Mouse (Mus musculus) heart, embryonic 11.5 days (tissue): ENCODE measurements around the gene Il15. TPM values are rescaled to one million over a fixed set of nuclear protein-coding genes. Genes with fewer than 3 reads are reported as not detected.

Source experiments
- ATAC-seq: fragments of 200-750 bp; cut with Nextera tagmentation; replicated peaks from 2 replicates; pipeline ENCODE4 v1.8.0; 2017; ENCODE audit warnings: moderate library complexity; ENCODE audit not compliant: insufficient number of reproducible peaks, low FRiP score, low TSS enrichment
- H3K27ac ChIP-seq: fragments of 300-500 bp; sonication (generic); 2 replicates; pipeline ENCODE4 v1.5.1; 2014; ENCODE audit warnings: mild to moderate bottlenecking, low read depth, low read length
- H3K27me3 ChIP-seq: fragments of 300-500 bp; sonication (generic); 2 replicates; pipeline ENCODE4 v1.6.1; 2014; ENCODE audit warnings: mild to moderate bottlenecking, low read length, mixed read lengths; ENCODE audit not compliant: control insufficient read depth, insufficient read depth
- H3K36me3 ChIP-seq: fragments of 300-500 bp; sonication (generic); 2 replicates; pipeline ENCODE4 v1.6.1; 2014; ENCODE audit warnings: mild to moderate bottlenecking, low read length, moderate library complexity, mixed read lengths; ENCODE audit not compliant: control insufficient read depth, insufficient read depth
- H3K4me1 ChIP-seq: fragments of 300-500 bp; sonication (generic); 2 replicates; pipeline ENCODE4 v1.6.1; 2014; ENCODE audit warnings: low read length; ENCODE audit not compliant: control insufficient read depth, insufficient read depth
- H3K4me2 ChIP-seq: fragments of 300-500 bp; sonication (generic); 2 replicates; pipeline ENCODE4 v1.6.1; 2014; ENCODE audit warnings: mild to moderate bottlenecking, moderate library complexity
- H3K4me3 ChIP-seq: fragments of 300-500 bp; sonication (generic); 2 replicates; pipeline ENCODE4 v1.5.1; 2014; ENCODE audit warnings: low read depth, low read length
- H3K9ac ChIP-seq: fragments of 300-500 bp; sonication (generic); 2 replicates; pipeline ENCODE4 v1.6.1; 2014; ENCODE audit warnings: mild to moderate bottlenecking, low read depth, low read length, moderate library complexity
- H3K9me3 ChIP-seq: fragments of 300-500 bp; sonication (generic); replicated peaks from 2 replicates; pipeline ENCODE4 v1.6.1; 2016; ENCODE audit warnings: low read length; ENCODE audit not compliant: control insufficient read depth
- WGBS: fragments of 180-500 bp; shearing (Covaris S2); extraction: QIAGEN DNeasy Blood & Tissue Kit; methylation state at CpG from one replicate; pipeline ENCODE4 v1.1.7; 2014; ENCODE audit not compliant: insufficient replicate concordance; 5-methylcytosine and 5-hydroxymethylcytosine counted together
- polyA plus RNA-seq: library from polyadenylated mRNA; unstranded; fragments of >200 nt; fragmentation: Nextera tagmentation; extraction: Ambion mirVana; gene quantifications from 2 replicates; pipeline ENCODE4 v1.2.1, GENCODE M21; 2014

The Il15 gene
- polyA plus RNA-seq, 1 experiment from 2014 or later, result 24.6 TPM

- no peaks in the 10 kb centered on the region for H3K36me3 ChIP-seq
- no peak overlapping the region for H3K27ac ChIP-seq
- WGBS, result 43% methylated on average over 1 of the region's 1 CpGs
- peaks cover 7% of the 10 kb centered on the region; the same call in 1 of the 2 replicates for H3K4me1 ChIP-seq
- no peaks in the 10 kb centered on the region for H3K9me3 ChIP-seq
- no peak for ATAC-seq
- no peaks in the 10 kb centered on the region for H3K27me3 ChIP-seq
- H3K4me2 ChIP-seq, result no peak overlapping the region
- H3K4me3 ChIP-seq, result no peak overlapping the region
- H3K9ac ChIP-seq, result no peak overlapping the region
These were observed 51.6 kb downstream of the Il15 start for GRCm38 (mm10) chr8:82351268-82351943.

GRCm38 (mm10) chr8:82349299-82349698, 53.7 kb downstream of the Il15 start:
- H3K4me3 ChIP-seq, result no peak overlapping the region
- no peak overlapping the region for H3K4me2 ChIP-seq
- H3K9me3 ChIP-seq, result no peaks in the 10 kb centered on the region
- ATAC-seq, result no peak
- H3K27ac ChIP-seq, result no peak overlapping the region
- no peak overlapping the region for H3K9ac ChIP-seq
- H3K4me1 ChIP-seq, result peaks cover 7% of the 10 kb centered on the region; the same call in 1 of the 2 replicates
- H3K27me3 ChIP-seq, result no peaks in the 10 kb centered on the region
- H3K36me3 ChIP-seq, result no peaks in the 10 kb centered on the region
- WGBS, result 58% methylated on average over 2 of the region's 2 CpGs

- no peak overlapping the region for H3K4me3 ChIP-seq
- 71% methylated on average over 3 of the region's 3 CpGs for WGBS
- no peaks in the 10 kb centered on the region for H3K36me3 ChIP-seq
- no peak overlapping the region for H3K4me2 ChIP-seq
- H3K9ac ChIP-seq, result no peak overlapping the region
- no peak for ATAC-seq
- H3K27ac ChIP-seq, result 0 out of 2 replicates have a peak overlapping the region, but pooled peaks have one; percentile 46
- no peaks in the 10 kb centered on the region for H3K9me3 ChIP-seq
- H3K27me3 ChIP-seq, result no peaks in the 10 kb centered on the region
- peaks cover 7% of the 10 kb centered on the region; the same call in 1 of the 2 replicates for H3K4me1 ChIP-seq
These were observed 56.5 kb downstream of the Il15 start for GRCm38 (mm10) chr8:82346485-82346884.

GRCm38 (mm10) chr8:82331675-82332234, 71.3 kb downstream of the Il15 start:
- 84% methylated on average over 8 of the region's 8 CpGs for WGBS
- no peak overlapping the region for H3K27ac ChIP-seq
- H3K4me3 ChIP-seq, result no peak overlapping the region
- no peaks in the 10 kb centered on the region for H3K27me3 ChIP-seq
- H3K36me3 ChIP-seq, result no peaks in the 10 kb centered on the region
- H3K9me3 ChIP-seq, result no peaks in the 10 kb centered on the region
- H3K4me1 ChIP-seq, result no peaks in the 10 kb centered on the region
- H3K4me2 ChIP-seq, result no peak overlapping the region
- no peak for ATAC-seq
- H3K9ac ChIP-seq, result no peak overlapping the region

GRCm38 (mm10) chr8:82327986-82328652, 74.9 kb downstream of the Il15 start:
- Histone ChIP-seq H3K4me2 (no peak overlapping the region), H3K9ac (no peak overlapping the region), H3K4me3 (no peak overlapping the region), H3K27me3 (no peaks in the 10 kb centered on the region), H3K36me3 (no peaks in the 10 kb centered on the region), H3K27ac (no peak overlapping the region), H3K9me3 (no peaks in the 10 kb centered on the region), H3K4me1 (no peaks in the 10 kb centered on the region)
- ATAC-seq, result no peak
- WGBS, result 57% methylated on average over 2 of the region's 2 CpGs

GRCm38 (mm10) chr8:82326061-82326460, 77.0 kb downstream of the Il15 start:
- no peaks in the 10 kb centered on the region for H3K4me1 ChIP-seq
- no peaks in the 10 kb centered on the region for H3K36me3 ChIP-seq
- ATAC-seq, result no peak
- H3K4me2 ChIP-seq, result no peak overlapping the region
- no peak overlapping the region for H3K9ac ChIP-seq
- 74% methylated on average over 1 of the region's 1 CpGs for WGBS
- H3K27ac ChIP-seq, result no peak overlapping the region
- no peaks in the 10 kb centered on the region for H3K27me3 ChIP-seq
- no peak overlapping the region for H3K4me3 ChIP-seq
- no peaks in the 10 kb centered on the region for H3K9me3 ChIP-seq

GRCm38 (mm10) chr8:82325586-82325985, 77.4 kb downstream of the Il15 start:
- no peak for ATAC-seq
- no peak overlapping the region for H3K27ac ChIP-seq
- H3K9me3 ChIP-seq, result no peaks in the 10 kb centered on the region
- H3K36me3 ChIP-seq, result no peaks in the 10 kb centered on the region
- H3K27me3 ChIP-seq, result no peaks in the 10 kb centered on the region
- WGBS, result 74% methylated on average over 6 of the region's 6 CpGs
- H3K4me3 ChIP-seq, result no peak overlapping the region
- H3K4me2 ChIP-seq, result no peak overlapping the region
- H3K4me1 ChIP-seq, result no peaks in the 10 kb centered on the region
- no peak overlapping the region for H3K9ac ChIP-seq

GRCm38 (mm10) chr8:82317446-82317845, 85.6 kb downstream of the Il15 start:
- H3K4me1 ChIP-seq, result no peaks in the 10 kb centered on the region
- H3K9me3 ChIP-seq, result no peaks in the 10 kb centered on the region
- H3K27me3 ChIP-seq, result no peaks in the 10 kb centered on the region
- no peak overlapping the region for H3K9ac ChIP-seq
- 49% methylated on average over 3 of the region's 3 CpGs for WGBS
- H3K4me2 ChIP-seq, result no peak overlapping the region
- H3K36me3 ChIP-seq, result no peaks in the 10 kb centered on the region
- ATAC-seq, result no peak
- no peak overlapping the region for H3K27ac ChIP-seq
- no peak overlapping the region for H3K4me3 ChIP-seq
